Mouse (Mus musculus) thymus, postnatal 25 days (tissue): Measurements from ENCODE around the gene Olfr1371.
"Not testable (repeated sequence)": the region's sequence is repeated elsewhere in the genome, so short reads cannot be mapped to it uniquely, and the experiment has no call there.

Source experiments
- DNase-seq: peaks from one replicate; pipeline ENCODE4 v3.0.0; 2022

Gene Olfr1371

DNA sequence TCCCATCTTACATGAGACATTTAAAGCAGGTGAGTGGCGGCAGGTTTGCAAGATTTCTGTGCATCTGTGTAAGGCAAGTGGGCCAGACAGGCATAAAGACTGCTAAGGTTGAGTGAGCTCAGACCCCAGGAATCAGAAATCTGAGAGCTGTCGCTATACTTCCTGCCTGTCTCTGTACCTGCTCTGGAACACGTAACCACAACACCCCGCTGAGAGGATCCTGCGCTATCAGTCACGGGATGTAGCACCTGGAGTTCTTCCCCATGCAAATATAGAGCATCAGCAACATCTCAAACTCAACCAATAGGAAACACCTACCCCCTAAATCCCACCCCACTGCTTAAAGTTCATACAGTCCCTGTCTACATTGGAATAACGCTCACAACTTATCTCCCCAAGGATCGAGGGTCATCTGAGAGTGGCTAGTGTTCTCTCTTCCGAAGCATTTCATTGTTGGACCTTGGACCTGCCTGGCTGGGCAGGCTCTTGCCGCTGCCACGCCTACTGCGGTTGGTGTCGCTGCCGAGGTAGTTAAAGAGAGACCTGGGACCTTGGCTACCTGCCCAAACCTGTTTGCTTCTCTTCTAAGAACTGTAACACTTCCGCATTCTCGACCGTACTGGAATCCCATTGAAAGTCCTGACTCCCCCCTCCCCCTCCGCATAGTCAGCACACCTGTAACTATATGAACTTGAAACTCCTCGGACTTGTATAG is 10.3 kb upstream of the Olfr1371 start:
- peak; percentile 63 for DNase-seq

DNA sequence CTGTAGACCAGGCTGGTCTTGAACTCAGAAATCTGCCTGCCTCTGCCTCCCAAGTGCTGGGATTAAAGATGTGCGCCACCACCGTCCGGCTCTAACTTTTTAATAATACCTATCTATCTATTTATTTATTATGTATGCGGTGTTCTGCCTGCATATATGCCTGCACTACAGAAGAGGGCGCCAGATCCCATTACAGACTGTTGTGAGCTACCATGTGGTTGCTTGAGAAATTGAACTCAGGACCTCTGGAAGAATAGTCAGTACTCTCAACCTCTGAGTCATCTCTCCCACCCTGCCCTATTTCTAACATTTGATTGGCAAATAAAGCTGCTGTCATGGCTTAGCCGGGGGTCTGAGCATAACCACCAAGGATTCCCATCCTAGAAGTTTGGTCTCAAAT is 9.1 kb upstream of the Olfr1371 start:
- DNase-seq: peak; percentile 57

- DNase-seq: not testable (repeated sequence)
Measured at GRCm38 (mm10) chr11:52221921-52222320, 8.1 kb upstream of the Olfr1371 start.

DNA sequence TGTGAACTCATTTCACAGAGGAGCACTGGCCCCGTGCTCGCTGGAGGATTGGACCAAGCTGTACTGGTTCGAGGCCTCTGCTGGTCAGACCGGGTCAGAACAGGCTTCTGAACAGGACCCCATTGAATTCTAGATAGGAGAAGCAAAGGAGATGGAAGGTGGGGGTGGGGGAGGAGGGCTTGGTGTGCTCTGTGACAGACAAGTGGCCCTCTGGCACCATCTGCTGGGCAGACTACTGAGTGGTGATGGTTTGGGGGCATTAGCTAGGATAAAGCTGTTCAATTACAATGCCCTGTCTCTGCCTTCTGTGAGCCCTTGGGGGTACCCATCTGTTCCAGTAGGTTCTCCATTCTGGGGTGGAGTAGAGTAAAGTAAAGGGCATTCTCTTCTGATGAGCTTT is 6.5 kb upstream of the Olfr1371 start:
- DNase-seq: peak; percentile 85

DNA sequence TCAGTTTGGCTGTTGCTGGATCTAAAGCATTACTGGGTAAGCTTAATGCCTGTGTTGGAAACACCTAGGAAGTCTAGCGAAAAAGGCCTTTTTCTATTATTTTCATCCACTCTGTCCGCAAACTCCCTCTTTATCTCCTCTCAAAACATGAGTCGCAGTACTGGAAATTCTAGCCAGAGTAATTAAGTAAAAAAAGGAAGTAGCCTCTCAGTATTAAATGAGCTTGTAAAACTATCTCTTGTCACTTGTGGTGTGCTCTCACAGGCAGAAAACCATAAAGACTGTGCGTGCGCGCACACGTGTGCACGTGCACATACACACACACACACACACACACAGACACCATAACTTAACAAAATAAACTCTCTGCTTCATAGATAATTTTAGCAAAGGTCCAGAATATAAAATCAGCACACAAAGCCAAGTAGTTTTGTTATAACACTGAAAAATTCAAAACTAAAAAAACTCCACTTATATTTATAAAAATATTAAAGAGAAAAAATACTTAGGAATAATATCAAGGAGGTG is 17.2 kb downstream of the Olfr1371 start:
- DNase-seq: not testable (repeated sequence)

GRCm38 (mm10) chr11:52180651-52181050 is 33.1 kb downstream of the Olfr1371 start:
- not testable (repeated sequence) for DNase-seq

GRCm38 (mm10) chr11:52179897-52180296 is 33.9 kb downstream of the Olfr1371 start:
- DNase-seq: not testable (repeated sequence)

- DNase-seq: no peak
Measured at GRCm38 (mm10) chr11:52168461-52168860, 45.3 kb downstream of the Olfr1371 start.

DNA sequence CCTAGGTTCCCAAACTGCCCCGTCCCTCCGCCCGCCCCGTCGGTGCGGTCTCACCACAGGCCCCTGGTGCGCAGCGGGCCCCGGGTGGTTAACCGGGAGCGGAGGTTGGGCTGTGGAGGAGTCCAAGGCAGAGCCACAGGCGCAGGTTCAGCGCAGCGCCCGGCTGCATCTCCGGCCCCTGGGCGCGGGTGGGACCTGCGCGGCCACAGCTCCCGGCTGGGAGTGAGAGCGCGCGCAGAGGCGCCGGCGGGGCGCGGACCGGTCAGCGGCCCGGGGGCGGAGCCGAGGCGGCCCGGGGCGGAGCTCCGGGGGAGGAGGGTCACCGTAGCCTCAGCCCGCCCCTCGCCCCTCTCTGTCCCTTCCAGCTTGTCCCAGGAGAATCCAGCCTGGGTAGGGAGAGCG is 45.9 kb downstream of the Olfr1371 start:
- not testable (repeated sequence) for DNase-seq

DNA sequence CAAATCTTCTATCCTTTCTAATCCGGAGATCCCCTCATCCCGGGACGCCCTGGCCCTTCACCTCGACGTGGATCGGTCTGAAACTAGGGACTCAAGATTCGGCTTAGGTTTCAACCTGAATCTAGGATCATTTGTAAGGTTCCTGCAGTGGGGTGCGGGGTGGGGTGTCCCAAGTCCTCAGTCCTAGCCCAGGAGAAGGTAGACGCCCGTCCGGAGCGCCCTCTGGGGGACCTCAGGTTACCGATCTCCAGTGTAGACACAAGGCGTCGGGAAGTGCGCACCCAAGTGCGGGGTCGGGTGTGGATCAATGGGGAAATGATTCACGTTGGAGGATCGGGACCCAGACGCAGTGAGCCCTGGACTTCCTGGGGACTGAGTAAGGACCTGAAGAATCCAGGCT is 46.7 kb downstream of the Olfr1371 start:
- peak; percentile 44 for DNase-seq

DNA sequence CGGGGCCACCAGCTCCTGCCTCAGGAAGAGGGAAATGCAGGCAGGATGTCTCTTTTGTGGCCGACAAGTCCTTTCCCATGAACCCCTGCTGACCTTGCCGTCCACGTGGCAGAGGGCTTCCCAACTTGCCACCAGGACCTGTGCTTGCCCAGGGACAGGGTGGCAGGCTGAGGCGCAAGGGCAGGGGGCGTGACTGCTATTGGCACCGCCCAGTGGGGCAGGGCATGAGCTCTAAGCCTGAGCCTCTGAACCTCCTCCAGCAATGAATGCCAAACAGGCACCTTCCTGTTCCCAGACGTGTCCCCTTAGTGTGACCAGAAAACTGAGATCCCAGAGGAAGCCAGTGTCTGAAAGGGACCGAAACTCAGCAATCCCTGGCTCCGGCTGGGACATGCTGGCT is 49.9 kb downstream of the Olfr1371 start:
- no peak for DNase-seq
